Mouse (Mus musculus) E14TG2a.4 (cell line): ENCODE data around the gene Rnase10.
"Not testable (repeated sequence)": the region's sequence is repeated elsewhere in the genome, so short reads cannot be mapped to it uniquely, and the experiment has no call there.

Experiments
- H3K27me3 ChIP-seq: 2 replicates; pipeline ENCODE4 v1.6.1; 2014; ENCODE audit warnings: low read length, control low read depth; ENCODE audit not compliant: insufficient read depth
- H3K36me3 ChIP-seq: 2 replicates; pipeline ENCODE4 v1.6.1; 2014; ENCODE audit warnings: low read length, control low read depth; ENCODE audit not compliant: insufficient read depth
- H3K4me1 ChIP-seq: replicated peaks from 2 replicates; pipeline ENCODE4 v1.6.1; 2014; ENCODE audit warnings: low read depth, low read length, control low read depth
- H3K4me3 ChIP-seq: replicated peaks from 2 replicates; pipeline ENCODE4 v1.5.1; 2014; ENCODE audit warnings: mild to moderate bottlenecking, low read length
- H3K9me3 ChIP-seq: 2 replicates; pipeline ENCODE4 v1.6.1; 2014; ENCODE audit warnings: low read length, control low read depth
- CTCF ChIP-seq: conservative IDR thresholded peaks from 2 replicates; pipeline ENCODE4 v1.5.1; 2014; ENCODE audit warnings: low read length
- NANOG ChIP-seq: IDR thresholded peaks from 2 replicates; pipeline ENCODE4 v1.6.1; 2014; ENCODE audit warnings: borderline replicate concordance, low read length, mixed read lengths
- POU5F1 ChIP-seq: IDR thresholded peaks from 2 replicates; pipeline ENCODE4 v1.6.1; 2014; ENCODE audit warnings: low read length, borderline replicate concordance

Gene Rnase10

GRCm38 (mm10) chr14:50997999-50998666, 9.4 kb upstream of the Rnase10 start:
- no peaks in the 10 kb centered on the region for H3K36me3 ChIP-seq
- H3K4me1 ChIP-seq, result peaks cover 15% of the 10 kb centered on the region
- no peaks in the 10 kb centered on the region for H3K27me3 ChIP-seq
- no peak overlapping the region for H3K4me3 ChIP-seq
- TF ChIP-seq POU5F1 (no peak), CTCF (no peak), NANOG (no peak)
- H3K9me3 ChIP-seq, result no peaks in the 10 kb centered on the region

GRCm38 (mm10) chr14:51007914-51008713, 563 bp downstream of the Rnase10 start:
- Histone ChIP-seq H3K4me3 (no peak overlapping the region), H3K9me3 (peaks cover 23% of the 10 kb centered on the region), H3K27me3 (no peaks in the 10 kb centered on the region), H3K4me1 (no peaks in the 10 kb centered on the region; the same call in 1 of the 2 replicates), H3K36me3 (no peaks in the 10 kb centered on the region)
- no peak for TF ChIP-seq POU5F1
- TF ChIP-seq CTCF, result no peak
- TF ChIP-seq NANOG, result no peak

DNA sequence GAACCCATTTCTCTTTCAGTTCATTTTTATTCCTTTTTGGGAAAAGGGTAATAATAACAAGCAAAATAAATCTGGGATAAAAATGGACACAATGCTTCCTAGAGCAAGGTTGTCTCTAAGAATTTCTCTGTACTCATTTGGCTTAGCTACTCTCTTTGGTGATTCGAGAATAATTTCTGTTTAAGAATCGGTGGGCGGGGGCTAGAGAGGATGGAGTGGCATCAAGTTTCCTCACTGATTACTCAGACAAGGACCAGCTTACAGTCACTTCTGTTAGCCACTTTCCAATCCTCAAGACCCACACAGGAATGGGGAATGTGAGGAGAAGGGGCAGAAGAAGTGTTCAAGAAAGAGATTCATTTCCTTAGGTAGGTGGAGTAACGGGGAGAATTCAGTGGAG, 1.2 kb downstream of the Rnase10 start:
- H3K9me3 ChIP-seq, result peaks cover 23% of the 10 kb centered on the region
- H3K4me3 ChIP-seq, result no peak overlapping the region
- no peaks in the 10 kb centered on the region for H3K36me3 ChIP-seq
- no peaks in the 10 kb centered on the region for H3K27me3 ChIP-seq
- TF ChIP-seq NANOG, result no peak
- no peak for TF ChIP-seq POU5F1
- no peak for TF ChIP-seq CTCF
- H3K4me1 ChIP-seq, result no peaks in the 10 kb centered on the region; the same call in 1 of the 2 replicates

DNA sequence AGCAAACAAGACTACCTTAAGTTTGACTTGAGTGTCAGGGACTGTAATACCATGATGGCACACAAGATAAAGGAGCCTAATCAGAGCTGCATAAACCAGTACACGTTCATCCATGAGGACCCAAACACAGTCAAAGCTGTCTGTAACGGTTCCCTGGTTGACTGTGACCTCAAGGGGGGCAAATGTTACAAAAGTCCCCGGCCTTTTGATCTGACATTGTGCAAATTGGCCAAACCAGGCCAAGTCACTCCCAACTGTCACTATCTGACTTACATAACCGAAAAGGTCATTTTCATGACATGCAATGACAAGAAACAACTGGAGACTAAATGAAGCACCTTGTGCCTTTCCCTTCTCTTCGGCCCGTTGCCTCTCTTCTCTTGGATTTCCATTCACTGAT, 2.0 kb downstream of the Rnase10 start:
- TF ChIP-seq CTCF (no peak), NANOG (no peak), POU5F1 (no peak)
- H3K36me3 ChIP-seq, result no peaks in the 10 kb centered on the region

DNA sequence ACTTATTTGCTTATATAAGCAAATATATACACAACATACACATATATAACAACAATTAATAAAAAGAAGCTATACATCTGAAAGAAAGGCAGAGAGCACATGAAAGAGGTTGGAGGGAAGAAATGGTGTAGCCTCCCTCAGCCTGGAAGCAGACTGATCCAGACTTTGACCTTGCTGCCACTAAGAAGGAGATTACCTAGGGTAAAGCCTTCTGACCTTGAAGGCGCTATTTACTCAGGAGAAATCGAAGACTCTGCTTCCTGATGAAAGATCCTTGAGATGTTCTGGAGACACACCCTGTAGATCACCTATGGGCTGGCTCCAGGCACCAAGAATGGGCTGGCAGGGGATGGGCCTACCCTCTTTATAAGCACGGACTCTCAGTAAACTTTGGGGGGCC, 7.2 kb downstream of the Rnase10 start:
- not testable (repeated sequence) for H3K4me3 ChIP-seq, H3K27me3 ChIP-seq, H3K36me3 ChIP-seq, H3K4me1 ChIP-seq
- peaks cover 27% of the 10 kb centered on the region for H3K9me3 ChIP-seq

More for the DNA sequence above, 2.0 kb downstream of the Rnase10 start:
- no peaks in the 10 kb centered on the region; the same call in 1 of the 2 replicates for H3K4me1 ChIP-seq
- no peak overlapping the region for H3K4me3 ChIP-seq
- no peaks in the 10 kb centered on the region for H3K27me3 ChIP-seq
- peaks cover 23% of the 10 kb centered on the region for H3K9me3 ChIP-seq

DNA sequence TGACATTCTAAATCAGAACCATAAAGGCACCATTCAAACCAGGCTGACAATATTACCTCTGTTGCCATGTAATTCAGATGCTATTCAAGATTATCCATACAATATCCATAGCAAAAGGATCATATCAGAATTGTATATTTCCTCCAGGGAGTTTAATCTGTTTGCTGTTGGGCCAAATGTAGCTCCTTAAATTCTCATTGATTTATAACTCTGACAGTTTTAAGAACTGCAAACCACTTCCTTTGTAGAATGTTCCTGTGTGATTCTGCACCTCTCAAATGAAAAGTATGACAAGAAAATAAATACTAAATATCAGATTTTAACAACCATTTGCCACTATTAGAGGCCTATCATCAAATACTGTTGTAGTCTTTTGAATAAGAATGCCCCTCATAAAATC, 8.2 kb downstream of the Rnase10 start:
- Histone ChIP-seq H3K27me3 (no peaks in the 10 kb centered on the region), H3K9me3 (peaks cover 29% of the 10 kb centered on the region), H3K4me1 (peaks cover 5% of the 10 kb centered on the region; the same call in 1 of the 2 replicates), H3K36me3 (no peaks in the 10 kb centered on the region), H3K4me3 (no peak overlapping the region)
- TF ChIP-seq POU5F1 (no peak), NANOG (no peak)

- no peak overlapping the region for H3K4me3 ChIP-seq
- TF ChIP-seq CTCF (no peak), POU5F1 (no peak), NANOG (no peak)
- peaks cover 18% of the 10 kb centered on the region for H3K4me1 ChIP-seq
- H3K27me3 ChIP-seq, result no peaks in the 10 kb centered on the region
- H3K36me3 ChIP-seq, result no peaks in the 10 kb centered on the region
- peaks cover 15% of the 10 kb centered on the region for H3K9me3 ChIP-seq
Observed at GRCm38 (mm10) chr14:51017256-51017655, 9.7 kb downstream of the Rnase10 start.

GRCm38 (mm10) chr14:51023457-51023856, 15.9 kb downstream of the Rnase10 start:
- Histone ChIP-seq H3K9me3 (peaks cover 14% of the 10 kb centered on the region), H3K36me3 (no peaks in the 10 kb centered on the region), H3K4me3 (no peak overlapping the region), H3K27me3 (no peaks in the 10 kb centered on the region), H3K4me1 (peaks cover 23% of the 10 kb centered on the region)
- no peak for TF ChIP-seq POU5F1
- TF ChIP-seq CTCF, result no peak
- TF ChIP-seq NANOG, result no peak
